Mouse (Mus musculus): ENCODE measurements at regions not wholly inside any gene's neighbourhood (a gene's known extent, or its start where the extent isn't known, plus 50 kb on each side); places are given as distances from the start of the nearest gene placed in this dataset.
A peak's percentile ranks its signal among the peaks of the same experiment; 100 is the strongest.

GRCm38 (mm10) chr4:56686141-56686540 is 53.7 kb upstream of the Gm26657 start:
- no peak for DNase-seq

DNA sequence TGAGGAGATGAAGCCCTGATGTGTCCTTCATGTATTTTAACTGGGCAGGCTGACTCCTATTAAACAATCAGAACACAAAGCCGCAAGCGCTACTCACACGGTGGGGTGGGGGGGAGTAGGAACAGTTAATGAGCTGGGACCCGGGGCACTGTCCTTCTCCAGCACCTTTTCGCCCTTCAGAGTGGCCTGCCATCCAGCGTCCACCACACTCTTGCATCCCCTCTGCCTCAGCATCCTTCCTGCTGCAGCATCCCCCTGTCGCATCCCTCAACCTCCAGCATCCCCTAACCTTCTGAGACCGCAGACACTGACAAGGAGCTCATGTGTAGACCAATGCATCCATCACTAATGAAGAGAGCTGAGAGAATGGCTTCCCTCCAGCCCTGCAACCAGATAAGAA is 54.2 kb upstream of the Gm26657 start:
- no peak for DNase-seq

- DNase-seq = peak; percentile 92
These were observed 54.7 kb upstream of the Gm26657 start for GRCm38 (mm10) chr4:56685123-56685522.

- DNase-seq = peak; percentile 20
These were observed 55.8 kb upstream of the Gm26657 start for GRCm38 (mm10) chr4:56684031-56684430.

DNA sequence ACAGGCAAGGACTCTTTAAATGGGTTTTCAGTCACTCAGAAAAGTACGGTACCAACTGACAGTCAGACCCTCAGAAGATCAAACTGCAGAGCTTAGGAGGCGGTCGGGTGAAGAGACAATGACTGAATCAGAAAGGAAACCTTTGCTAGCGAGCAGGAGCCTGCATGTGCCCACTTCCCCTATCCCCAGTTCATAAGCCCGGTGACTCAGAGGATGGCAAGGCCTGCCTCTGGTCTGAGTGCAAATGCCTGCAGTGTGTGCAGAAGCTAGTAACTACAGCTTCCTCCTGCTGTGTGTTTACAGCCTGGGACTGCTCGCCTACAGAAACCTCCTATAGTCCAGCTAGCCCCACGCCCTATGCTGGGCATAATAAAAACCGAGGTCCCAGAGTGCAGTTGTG is 58.7 kb upstream of the Gm26657 start:
- DNase-seq = no peak

GRCm38 (mm10) chr4:56673868-56674267 is 66.0 kb upstream of the Gm26657 start:
- DNase-seq = no peak

DNA sequence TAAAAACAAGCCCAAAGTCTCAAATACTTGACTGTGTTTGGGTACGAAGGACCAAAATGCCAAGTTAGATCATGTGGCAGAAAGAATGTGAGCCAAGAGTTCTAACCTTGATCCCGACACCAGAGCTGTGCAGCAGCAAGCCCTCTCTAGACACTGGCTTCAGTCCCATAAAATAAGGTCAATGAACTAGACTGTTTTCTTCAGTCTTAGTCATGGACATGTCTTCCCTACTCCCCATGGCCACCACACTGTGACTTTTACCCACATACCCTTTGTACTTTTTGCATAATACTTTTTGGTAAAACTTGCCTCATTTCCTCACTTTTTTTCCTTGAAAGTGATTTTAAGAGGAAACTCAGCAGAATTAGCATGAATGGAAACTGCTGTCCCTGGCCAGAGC is 74.9 kb upstream of the Gm26657 start:
- no peak for DNase-seq

- DNase-seq = no peak
These were observed 78.1 kb upstream of the Gm26657 start for GRCm38 (mm10) chr4:56661816-56662215.

DNA sequence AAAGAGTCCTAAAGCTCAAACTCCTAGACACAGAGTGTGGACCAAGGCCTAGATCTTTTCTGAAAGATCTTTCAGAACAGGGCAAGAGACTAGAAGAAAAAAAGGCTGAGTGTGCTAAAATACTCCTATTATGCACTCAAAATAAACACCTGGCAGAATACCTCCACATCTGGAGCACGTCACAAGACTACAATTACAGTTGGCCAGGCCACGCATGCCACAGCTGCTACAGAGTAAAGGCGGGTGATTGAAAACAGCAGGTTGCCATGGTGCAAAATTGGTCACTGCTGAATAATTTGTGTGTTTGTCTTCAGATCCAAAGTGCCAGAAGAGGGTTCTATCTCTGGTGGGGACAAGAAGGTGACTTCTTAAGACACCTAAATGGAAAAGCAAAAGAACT is 82.8 kb upstream of the Gm26657 start:
- DNase-seq = no peak

DNA sequence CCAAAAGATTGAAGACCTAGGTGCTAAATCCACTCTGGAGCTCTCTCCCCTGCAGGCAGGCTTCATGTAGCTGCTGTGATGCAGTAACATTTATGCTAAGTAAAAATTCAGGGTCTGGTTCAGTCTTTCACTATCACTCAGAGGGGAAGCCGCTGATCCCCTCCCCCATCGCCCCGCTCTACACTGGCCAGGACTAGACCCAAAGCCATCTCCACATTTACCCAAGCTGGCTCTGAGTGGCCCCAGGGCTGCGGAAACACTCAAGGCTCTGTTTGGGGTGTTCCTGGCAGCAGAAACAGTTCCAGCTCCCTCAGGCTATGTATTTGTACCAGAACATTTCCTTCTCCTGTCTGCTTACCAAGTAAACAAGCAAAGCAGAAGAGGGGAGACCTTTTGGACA is 85.5 kb upstream of the Gm26657 start:
- peak; percentile 28 for DNase-seq

- DNase-seq = peak; percentile 39
These were observed 87.1 kb upstream of the Gm26657 start for GRCm38 (mm10) chr4:56652819-56653218.

- no peak for DNase-seq
These were observed 90.1 kb upstream of the Gm26657 start for GRCm38 (mm10) chr4:56649731-56650130.

DNA sequence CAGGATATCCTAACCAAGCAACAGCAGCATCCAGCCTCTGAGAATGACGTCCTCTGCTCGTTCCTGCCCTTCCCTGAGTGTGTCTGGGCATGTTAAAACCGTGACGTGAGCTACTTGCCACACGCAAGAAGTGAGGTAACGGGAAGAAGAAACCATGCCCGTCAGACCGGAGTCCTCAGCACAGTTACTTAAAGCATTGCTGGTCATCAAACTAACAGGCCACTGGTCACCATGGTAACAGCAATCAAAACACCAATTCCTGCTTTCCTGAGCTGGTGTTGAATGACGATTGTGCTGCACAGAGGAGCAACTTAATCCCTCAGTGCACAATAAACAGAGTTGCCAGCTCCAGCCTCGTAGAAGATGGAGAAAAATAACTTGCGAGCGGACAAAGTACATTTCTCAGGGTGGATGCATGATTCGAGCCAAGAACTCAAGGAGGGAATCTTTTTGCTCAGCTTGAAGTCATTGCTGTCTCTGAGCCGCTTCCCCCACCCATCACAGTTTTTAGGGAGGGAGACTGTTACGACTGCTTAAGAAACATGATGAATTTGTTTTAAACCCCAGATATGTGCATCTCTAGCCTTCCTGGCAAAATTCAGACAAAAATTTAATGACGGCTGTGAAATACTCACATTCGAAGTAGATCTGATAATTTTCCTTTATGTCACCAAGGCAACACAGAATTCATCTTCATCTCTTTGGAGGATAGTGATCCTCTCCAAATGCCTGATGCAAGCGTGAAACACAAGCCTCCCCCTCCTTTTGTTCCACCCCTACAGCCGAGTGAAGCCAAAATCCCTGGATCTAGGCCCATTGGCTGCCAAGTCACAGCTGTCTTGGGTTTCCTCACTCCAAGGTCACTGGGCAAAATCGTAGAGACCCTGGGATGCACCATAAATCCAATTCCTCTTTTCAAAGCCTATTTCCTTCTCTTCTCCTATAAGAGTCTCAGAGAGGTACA is 95.6 kb upstream of the Gm26657 start:
- DNase-seq = peak; percentile 40

DNA sequence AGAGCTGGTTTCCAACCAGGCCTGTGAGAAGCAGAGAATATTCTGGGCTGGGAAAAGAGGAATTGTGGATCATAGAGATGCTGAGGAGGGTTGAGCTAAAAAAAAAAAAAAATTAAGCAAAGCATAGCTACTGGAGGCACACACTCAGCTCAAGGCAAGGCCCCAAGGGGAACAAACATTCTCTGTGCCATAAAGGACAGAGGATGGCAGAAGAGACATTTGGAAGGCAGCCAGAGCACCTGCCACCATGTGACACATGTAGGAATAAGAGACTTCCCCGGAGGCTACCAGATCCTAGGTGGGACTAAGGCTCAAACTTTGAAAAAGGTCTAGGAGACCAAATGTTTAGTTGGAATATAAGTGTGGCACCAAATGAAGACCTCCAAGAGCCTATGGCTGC is 96.4 kb upstream of the Gm26657 start:
- DNase-seq = no peak

- no peak for DNase-seq
These were observed 100.2 kb upstream of the Gm26657 start for GRCm38 (mm10) chr4:56639709-56640108.

- DNase-seq = peak; percentile 65
These were observed 101.0 kb upstream of the Gm26657 start for GRCm38 (mm10) chr4:56638704-56639478.

GRCm38 (mm10) chr4:56636265-56636664 is 103.6 kb upstream of the Gm26657 start:
- no peak for DNase-seq

DNA sequence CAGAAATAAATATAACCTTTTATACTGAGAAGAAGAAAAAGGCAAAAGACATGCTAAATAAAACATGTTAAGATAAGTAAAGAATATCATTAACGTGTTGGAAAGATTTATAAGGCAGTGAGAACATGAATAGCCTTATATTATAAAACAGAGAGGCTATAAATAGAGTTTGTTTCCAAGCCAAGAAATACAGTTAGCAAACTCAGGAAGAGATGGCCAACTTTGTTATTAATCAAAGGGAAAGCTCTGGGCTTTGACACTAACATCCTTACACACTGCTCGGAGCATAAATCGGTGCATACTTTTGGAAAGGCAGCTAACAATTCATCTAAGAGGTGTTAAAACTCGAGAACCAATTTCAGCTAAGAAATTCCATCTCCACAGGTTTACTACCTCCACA is 106.3 kb upstream of the Gm26657 start:
- DNase-seq = no peak

DNA sequence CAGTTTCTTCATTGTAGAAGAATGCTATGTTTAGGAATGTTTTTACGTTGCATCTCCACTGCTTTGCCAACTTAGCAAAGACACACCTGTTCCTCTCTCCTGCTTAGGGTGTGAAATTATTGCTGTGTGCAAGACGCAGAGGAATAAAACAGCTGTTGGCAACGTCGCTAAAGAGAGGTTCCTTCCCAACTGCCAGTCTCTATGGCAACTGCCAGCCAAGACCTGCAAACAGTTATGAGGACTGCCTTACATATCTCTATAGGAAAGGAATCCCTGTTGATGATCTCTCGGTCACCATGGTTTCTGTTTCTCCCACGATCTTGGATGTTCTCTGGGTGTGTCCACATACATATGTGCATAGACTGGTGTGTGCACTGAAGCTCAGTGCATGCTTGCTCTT is 109.6 kb upstream of the Gm26657 start:
- no peak for DNase-seq

GRCm38 (mm10) chr4:56627206-56627605 is 112.7 kb upstream of the Gm26657 start:
- DNase-seq = no peak

DNA sequence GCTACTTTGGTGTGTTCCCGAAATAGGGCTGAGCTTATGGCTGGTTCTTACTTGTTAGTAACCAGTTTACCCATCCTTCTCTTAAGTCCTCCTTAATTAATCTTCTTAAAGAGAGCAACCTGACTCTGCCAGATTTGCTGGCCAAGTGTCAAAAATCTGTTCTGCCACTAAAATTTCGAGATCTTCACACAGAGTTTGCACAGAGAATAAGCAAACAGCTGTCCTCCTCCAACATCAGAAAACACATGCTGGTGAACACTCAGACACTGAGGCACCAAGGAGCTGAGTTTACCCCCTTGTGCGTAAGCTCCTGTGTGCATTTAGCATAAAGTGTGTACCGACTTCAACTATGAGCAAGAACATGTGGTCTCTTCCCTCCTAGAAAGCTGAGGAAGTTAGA is 118.1 kb upstream of the Gm26657 start:
- no peak for DNase-seq

GRCm38 (mm10) chr4:56621356-56621755 is 118.5 kb upstream of the Gm26657 start:
- DNase-seq = no peak

- DNase-seq = no peak
These were observed 119.2 kb upstream of the Gm26657 start for GRCm38 (mm10) chr4:56620628-56621027.

DNA sequence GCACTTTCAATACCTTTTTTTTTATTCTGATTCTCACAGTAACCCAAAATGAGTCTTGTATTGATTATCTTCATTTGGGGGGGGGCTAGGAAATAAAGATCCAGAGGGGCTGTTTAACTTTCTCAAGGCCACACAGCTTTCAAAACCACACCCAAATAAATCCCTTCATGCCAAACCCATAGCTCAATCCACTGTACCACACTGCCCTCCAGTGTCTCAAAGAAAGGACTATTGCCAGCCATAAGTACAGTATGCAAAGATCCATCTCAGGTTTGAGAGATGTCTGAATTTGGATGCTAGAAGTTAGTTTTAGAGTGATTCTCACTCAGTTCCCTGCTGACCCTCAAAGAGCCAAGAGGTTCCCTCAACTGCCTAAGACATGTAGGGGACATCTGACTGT is 120.1 kb upstream of the Gm26657 start:
- no peak for DNase-seq

Data from lung, postnatal 14 days (tissue).